Mouse (Mus musculus) gonadal fat pad, adult 2 months (tissue): ENCODE data around the gene Gm45713. TPM values are rescaled to one million over a fixed set of nuclear protein-coding genes. Genes with fewer than 3 reads are reported as not detected.
"Not testable (repeated sequence)": the region's sequence is repeated elsewhere in the genome, so short reads cannot be mapped to it uniquely, and the experiment has no call there.

ENCODE experiments used
- DNase-seq: peaks from one replicate; pipeline ENCODE4 v3.0.0-alpha.2; 2012; ENCODE audit warnings: low read depth
- polyA plus RNA-seq: library from polyadenylated mRNA; depleted of rRNA; stranded (reverse); fragments of >200 nt; gene quantifications from 2 replicates; pipeline ENCODE4 v1.2.3, GENCODE M21; 2012; rRNA removed

Gene Gm45713
- polyA plus RNA-seq = 3.6 and 5.6 TPM in 2 replicates

DNA sequence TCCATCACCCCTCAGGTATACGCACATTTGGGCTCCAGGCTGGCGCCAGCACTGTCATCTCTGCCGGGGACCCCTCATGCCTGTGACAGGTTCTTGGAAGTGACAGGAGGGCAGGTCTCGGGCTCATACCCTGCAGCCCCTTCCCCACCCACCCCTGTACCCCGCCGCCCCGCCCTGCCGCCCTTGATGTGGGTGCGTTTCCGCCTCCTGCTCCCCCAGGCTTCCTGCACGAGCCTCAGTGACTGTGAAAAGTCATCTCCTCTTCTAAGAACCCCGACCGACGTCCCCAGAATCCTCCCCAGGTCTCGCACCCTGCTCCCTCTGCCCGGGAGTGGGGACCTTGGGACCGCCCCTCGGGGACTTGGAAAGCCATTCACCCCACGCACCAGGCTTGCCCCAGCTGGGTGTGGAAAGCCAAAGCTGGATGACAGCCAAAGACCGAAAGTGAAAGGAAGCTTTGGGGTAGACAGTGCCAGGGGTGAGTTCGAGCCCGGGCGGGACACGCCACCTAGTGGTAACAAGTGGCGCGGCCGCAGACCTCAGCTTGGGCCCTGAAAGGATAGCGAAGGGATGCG lies at the start of gene Gm45713, which contains the start of gene Flt3l:
Gm45713 (minus strand) TSS at position 239 of the 575 bp plus-strand sequence.
Flt3l (minus strand) TSS at position 440 of the 575 bp plus-strand sequence.
- no peak for DNase-seq

DNA sequence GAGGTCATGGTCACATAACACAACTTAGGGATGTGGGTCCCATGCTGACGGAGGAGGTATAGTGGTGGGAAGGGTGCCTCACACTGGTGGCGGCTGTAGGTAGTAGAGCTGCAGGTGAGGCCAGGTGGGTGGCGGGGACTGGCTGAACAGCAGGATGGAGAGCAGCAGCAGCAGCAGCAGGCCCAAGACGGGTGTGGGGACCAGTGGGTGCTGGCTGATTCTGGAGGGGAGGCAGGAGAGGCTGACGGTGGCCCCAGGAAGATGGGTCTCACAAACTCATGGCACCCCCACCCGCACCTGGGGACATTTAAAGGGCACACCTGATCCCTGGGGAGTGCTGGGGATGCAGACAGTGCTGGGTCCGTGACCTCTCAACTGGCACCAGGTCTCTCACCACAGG lies 47.6 kb upstream of the Gm45713 start:
- no peak for DNase-seq

DNA sequence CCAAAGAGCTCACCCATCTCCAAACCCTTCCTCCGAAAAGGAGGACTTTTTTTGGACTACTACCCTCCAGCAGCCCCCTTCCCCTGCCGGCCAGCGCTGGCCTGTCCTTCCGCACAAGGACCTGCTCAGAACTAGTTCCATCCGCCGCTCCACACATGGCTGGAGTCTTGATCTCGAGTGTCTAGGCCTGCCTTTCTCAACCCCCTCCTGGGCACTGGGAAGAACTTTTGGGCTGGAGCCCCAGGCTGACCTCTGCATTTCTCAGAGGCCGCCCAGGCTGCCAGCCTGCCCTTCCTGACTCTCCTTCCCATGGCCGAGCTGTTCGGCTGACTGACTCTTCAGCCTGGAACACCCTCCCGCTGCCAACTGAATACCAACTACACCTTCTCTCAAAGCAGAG lies 46.6 kb upstream of the Gm45713 start:
- DNase-seq = no peak

DNA sequence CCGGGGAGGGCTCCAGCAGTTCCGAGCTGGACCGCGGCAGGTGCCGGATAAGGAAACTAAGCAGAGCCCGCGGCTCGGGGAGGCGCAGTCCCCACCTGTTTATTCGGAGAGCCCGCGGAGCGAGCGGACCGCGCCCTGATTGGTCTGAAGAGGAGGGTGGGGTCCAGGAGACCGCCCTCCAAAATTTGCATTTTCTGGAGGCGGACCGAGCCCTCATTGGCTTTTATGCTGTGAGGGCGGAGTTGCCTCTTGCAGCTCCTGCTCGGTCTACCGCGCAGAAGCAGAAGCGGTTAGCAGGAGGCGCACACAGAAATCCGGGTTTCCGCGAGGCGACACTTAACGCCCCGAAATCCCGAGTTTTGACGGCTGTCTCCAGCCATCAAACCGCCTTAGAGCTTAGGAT lies 46.2 kb upstream of the Gm45713 start:
- peak; percentile 45 for DNase-seq

DNA sequence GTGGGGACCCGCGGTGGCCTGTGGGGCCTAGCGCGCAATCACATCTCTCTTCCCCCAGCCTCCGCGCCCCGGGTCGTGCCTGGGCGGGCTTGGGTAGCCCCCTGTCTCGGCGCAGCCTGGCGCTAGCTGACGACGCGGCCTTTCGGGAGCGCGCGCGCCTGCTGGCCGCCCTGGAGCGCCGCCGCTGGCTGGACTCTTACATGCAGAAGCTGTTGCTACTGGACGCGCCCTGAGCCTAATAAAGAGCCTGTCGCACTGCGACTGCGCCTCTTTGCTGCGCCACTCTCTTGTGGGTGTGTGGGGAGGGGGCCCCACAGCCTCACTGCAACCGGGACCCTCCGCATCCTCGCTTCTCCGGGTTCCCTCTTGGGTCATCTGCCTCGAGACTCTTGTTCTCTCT lies 45.5 kb upstream of the Gm45713 start:
- no peak for DNase-seq

DNA sequence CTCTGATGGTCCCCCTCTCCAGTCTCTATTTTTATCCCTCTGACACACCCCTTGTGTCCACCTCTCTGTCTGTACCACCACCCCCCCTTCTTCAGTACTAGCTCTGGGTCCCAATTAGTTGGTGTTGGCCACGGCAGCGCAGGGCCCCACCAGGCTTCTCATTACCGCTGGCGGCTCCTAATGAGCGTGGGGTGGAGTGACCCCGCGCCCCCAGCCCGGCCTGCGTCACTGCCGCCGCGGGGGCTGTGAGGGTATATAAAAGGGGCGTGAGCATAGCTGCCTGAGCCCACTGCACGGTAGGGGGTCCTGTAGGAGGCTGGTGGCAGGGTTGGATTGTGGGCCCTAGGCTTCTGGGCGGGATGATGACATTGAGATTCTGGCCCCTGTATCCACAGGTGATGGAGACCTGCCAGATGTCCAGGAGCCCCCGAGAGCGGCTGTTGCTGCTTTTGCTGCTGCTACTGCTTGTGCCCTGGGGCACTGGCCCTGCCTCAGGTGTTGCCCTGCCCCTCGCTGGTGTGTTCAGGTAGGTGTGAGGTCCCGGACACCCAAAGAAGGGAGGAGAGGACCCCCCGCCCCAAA lies 45.0 kb upstream of the Gm45713 start, which contains the start of gene Pth2:
Pth2 (plus strand) TSS at position 100 of the 582 bp plus-strand sequence.
- no peak for DNase-seq

DNA sequence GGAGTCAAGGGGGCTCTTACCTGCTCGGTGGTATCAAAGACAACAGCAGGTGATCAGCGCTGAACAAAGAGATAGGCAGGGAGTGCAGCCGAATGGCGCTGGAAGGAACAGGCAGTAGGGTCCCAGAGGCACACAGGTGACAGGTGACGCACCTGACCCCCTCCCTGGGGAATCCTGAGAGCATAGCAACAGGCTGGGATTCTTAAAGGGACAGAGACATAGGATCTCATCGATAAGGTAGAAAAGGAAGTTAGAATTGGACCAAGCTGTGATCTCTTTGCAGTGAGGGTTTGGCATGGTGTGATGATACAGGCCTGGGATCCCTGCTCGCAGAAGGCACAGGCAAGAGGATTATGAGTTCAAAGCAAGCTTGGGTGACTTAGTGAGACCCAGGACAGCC lies 43.4 kb upstream of the Gm45713 start, which contains the start of gene Gfy:
Gfy (minus strand) TSS at position 101 of the 400 bp plus-strand sequence.
- DNase-seq = no peak

DNA sequence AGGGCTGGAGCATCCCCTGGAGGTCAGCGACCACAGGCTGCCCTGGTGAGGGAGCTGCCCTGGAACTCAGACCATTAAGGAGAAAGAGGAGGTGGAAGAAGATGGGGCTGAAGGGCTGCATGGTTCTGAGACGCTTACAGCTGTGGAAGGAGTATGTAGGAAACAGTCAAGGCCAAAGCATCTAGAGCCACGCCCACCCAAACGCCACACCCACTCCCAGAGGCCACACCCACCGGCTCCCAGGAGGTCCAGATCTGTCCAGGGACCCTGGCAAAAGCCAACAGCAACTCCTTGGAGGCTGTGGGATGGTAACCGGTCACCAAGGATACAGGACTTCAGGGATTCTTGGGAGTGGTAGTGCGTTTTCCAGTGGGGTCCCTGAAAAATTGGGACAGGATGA lies 42.5 kb upstream of the Gm45713 start:
- DNase-seq = no peak

DNA sequence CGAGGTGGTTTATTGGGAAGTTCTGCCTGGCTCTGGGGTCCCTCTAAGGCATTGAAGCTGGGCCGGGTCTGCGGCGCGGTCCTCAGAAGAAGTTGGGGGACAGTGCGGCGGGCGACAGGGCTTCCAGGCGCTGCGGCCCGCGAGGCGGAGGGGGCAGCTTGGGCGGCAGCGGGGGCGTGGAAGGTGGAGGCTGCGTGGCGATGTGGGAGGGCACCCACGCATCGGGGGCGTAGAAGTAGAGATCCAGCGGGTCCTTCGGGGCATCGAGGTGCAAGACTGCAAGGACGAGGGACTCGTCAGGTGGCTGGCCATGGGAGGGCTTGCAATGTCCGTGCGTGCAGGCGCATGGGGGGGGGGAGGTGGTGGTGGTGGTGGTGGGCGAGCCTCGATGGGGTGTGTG lies 40.3 kb upstream of the Gm45713 start:
- no peak for DNase-seq

DNA sequence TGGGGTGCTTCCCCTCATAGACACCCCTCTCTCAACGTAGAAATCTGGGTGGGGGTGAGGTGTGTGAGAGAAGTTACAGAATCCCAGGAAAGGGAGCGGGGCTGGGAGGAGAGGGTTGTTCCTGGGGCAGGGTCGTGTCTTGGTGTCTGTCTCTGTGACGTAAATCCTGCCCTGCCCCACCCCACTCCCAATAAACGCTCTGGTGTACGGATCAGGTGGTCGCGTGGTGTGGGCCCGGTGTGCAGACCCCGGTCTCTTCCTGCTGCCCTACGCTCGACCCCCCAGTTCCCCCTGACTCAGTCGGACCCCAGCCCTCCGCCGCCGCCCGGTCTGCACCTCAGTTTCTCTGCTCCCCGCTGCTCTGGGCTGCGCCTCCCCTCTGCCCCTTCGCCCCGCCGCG lies 39.9 kb upstream of the Gm45713 start:
- no peak for DNase-seq

DNA sequence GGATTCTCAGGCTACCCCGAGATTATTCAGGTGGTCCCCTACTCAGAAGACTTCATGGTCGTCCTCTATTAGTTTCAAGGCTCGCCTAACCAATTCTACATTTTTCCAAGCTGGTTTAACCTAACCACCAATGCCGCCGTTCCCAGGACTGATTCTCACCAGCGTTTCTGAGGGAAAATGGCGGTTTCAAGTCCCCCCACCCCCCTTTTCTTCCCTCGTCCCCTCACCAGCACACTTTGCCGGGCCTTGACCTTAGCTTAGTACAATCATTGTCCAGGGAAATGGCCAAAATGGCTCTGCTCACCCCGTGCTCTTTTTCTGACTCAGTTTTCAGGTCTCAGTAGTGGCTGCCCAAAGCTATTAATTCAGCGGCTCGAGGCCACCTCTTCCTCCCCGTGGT lies 39.4 kb upstream of the Gm45713 start:
- DNase-seq = no peak

DNA sequence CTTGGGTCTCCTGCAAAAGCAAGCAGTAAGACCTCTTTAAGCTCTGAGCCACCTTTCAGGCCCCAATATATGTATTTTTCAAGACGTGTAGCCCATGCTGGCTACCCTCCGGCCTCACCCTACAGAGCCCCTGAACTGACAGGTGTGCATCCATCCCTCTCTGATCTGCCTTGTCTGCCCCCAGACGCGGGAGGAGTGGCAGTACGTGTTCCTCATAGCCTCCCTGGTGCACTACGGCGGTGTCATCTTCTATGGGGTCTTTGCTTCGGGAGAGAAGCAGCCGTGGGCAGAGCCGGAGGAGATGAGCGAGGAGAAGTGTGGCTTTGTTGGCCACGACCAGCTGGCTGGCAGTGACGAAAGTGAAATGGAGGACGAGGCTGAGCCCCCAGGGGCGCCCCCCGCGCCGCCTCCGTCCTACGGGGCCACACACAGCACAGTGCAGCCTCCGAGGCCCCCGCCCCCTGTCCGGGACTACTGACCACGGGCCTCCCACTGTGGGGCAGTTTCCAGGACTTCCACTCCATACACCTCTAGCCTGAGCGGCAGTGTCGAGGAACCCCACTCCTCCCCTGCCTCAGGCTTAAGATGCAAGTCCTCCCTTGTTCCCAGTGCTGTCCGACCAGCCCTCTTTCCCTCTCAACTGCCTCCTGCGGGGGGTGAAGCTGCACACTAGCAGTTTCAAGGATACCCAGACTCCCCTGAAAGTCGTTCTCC lies 38.7 kb upstream of the Gm45713 start:
- no peak for DNase-seq

DNA sequence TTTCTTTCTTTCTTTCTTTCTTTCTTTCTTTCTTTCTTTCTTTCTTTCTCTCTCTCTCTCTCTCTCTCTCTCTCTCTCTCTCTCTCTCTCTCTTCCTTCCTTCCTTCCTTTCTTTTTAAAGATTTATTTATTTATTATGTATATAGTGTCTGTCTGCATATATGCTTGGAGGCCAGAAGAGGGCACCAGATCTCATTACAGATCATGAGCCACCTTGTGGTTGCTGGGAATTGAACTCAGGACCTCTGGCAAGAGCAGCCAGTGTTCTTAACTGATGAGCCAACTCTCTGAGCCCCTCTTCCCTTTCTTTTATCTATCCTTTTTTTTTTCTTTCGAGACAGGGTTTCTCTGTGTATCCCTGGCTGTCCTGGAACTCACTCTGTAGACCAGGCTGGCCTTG lies 37.7 kb upstream of the Gm45713 start:
- DNase-seq = not testable (repeated sequence)

DNA sequence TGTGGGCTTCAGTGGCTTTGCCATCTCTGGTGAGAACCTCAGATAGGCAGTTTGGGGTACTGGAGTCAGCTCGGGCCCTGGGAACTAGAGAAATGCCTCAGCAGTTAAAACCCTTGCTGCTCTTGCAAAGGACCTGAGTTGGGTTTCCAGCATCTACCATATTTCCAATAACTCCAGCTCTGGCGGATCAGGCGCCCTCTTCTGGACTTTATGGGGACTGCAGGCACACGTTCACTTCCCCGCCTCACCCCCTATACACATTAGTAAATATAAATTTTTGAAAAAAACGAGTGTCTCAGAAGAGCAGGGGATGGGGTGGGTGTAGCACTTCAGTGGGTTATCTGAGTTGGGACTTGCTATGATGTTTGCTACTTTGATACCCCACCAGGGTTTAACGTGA lies 36.9 kb upstream of the Gm45713 start:
- DNase-seq = no peak

DNA sequence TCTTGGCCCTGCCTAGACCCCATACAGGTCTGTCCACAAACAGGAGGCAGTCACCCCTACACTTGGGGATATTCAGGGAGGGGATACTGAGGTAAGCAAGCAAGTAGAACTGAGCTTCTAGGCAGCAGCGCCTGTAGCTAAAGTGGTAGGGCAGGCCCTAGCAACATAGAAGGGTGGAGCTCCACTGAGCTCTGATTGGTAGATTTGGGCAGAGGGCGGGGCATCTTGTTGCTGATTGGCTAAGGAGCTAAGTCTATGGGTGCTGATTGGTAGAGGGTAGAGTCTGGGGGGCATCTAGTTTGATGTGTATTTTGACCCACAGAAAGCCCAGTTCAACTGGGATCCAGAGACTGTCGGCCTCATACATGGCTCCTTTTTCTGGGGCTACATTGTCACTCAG lies 33.5 kb upstream of the Gm45713 start:
- DNase-seq = no peak

DNA sequence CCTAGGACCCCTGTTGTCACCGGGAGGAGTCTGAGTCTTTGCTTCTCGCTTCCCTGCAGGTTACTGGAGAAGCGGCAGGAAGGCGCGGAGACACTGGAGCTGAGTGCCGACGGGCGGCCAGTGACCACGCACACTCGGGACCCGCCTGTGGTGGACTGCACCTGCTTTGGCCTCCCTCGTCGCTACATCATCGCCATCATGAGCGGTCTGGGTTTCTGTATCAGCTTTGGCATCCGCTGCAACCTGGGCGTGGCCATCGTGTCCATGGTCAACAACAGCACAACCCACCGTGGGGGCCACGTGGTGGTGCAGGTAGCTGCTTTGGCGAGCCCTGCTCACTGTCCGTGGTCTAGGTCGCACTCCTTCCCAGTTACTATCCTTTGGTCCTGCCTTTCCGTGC lies 32.6 kb upstream of the Gm45713 start:
- no peak for DNase-seq

DNA sequence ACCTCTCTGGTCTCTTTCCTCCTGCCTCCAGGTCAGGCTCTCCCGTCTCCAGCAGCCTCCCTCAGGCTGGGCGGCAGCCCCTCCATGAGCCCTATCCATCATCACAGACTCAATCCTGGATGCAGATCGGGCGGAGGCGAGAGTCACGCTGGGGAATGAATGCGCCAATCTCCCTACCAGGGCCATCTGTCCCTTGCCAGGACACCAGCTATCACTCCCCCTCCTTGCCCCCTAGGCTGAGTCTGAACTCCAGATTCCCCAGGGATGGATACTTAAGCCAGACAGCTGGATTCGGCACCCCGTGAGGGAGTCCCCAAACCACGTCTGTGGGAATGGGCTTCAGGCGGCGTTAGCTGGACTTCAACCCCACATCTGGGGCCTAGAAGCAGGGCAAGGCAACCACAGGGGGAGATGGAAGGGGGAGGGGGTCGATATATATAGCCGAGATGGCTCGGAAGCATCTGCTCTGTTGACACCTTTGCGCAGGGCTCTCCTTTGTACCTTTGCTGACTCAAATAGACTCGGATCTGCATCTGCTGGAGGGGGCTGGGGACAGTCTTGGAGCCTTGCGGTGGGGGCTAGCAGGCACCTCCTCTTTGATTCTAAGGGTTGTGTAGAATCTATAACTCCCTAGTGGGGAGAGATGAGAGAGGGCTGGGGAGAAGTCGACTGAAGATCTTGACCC lies 31.9 kb upstream of the Gm45713 start:
- no peak for DNase-seq

DNA sequence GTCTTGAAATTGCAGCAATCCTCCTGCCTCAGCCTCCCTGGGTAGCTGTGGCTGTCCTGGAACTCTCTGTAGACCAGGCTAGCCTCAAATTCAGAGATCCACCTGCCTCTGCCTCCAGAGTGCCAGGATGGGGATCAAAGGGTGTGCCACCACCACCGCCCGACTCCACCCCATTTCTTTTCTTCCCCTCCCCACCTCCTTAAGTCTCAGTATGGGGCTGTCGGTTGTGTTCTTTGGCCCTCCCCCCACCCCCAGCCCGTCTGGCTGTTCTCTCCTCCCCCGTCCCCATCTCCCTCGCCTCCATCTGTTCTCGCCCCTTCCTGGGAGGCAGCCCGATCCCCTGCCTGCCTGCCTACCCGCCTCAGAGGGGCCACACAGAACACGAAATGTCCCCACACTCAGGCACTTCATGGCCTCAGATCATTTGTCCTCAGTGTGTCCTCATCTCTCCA lies 30.9 kb upstream of the Gm45713 start:
- DNase-seq = no peak

DNA sequence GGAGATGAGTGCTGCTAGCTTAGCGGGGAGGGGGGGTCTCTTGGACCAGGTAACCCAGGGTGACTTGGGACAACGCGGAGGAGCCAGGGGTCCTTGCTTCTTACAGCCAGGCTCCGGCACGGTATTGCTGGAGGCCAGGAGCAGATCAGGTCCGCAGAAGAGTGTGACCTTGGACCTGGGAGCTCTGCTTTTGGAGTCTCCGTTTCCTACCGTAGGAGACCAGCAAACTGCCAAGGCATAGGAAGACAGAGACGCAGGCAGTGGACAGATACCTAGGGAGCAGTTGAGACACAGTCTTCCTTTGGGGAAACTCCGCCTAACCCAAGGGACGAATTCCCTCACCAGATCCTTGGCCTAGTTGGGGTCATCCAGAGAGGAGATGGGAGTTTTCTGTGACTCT lies 29.7 kb upstream of the Gm45713 start:
- DNase-seq = no peak

DNA sequence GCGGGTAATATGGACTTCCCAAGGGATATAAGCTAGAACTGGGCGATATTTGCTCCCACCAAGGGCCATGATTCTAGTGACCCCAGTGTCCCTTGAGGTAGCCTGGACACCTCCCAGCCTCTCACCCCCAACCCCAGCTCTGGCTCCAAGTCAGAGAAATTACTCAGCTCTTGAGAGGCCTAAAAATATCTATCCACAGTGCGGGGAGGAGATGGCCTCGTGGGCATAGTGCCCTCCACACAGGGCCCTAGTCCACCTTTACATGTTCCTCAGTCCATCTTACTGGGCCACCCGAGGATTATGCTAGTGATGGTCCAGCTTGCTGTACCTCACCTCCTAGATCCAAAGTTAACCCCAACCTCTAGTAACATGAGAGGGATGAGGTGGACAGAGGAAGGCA lies 28.8 kb upstream of the Gm45713 start:
- DNase-seq = no peak

DNA sequence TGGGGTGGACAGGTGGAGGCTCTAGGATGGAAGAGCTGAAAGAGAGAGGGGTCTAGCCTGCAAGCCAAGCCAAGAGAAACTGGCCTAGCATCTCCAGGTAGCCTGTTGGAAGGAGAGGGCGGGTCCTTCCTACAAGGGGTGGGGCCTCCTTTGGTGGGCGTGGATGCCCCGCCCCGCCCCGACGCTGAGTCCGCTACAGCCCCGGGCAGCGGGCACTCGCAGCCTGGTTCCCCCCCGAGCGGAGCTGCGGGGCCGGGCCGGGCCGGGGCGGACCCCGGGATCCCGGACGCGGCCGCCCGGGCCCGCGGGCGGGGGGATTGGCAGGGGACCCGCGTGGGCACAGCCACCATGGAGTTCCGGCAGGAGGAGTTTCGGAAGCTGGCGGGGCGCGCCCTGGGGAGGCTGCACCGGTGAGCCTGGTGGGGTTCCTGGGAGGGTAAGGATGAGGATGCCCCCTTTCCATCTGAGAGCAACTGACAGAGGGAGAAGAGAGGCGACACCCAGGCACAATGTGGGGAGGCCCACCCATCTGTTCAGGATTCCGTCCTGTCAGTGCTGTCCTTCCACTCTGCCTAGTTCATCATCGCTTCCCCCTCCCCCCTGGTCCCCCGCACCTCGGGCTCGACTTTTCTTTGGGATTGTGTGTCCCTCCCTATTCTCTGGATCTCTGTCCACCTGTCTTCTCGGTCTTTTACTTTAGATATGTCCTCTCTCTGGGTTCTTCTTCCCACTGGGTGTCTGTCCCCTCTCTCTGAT lies 27.9 kb upstream of the Gm45713 start, which contains the start of gene Slc17a7:
Slc17a7 (plus strand) TSS at position 215 of the 756 bp plus-strand sequence.
- DNase-seq = no peak
